Mouse (Mus musculus): ENCODE measurements at regions not wholly inside any gene's neighbourhood (a gene's known extent, or its start where the extent isn't known, plus 50 kb on each side); places are given as distances from the start of the nearest gene placed in this dataset.
A peak's percentile ranks its signal among the peaks of the same experiment; 100 is the strongest.
"Not testable (repeated sequence)": the region's sequence is repeated elsewhere in the genome, so short reads cannot be mapped to it uniquely, and the experiment has no call there.

GRCm38 (mm10) chr9:81312047-81312446 is 321.6 kb downstream of the Htr1b start:
- Histone ChIP-seq H3K9me3 (replicated peaks) (no peaks in the 10 kb centered on the region), H3K4me3 (no peak overlapping the region), H3K27me3 (no peaks in the 10 kb centered on the region), H3K9ac (no peak overlapping the region), H3K4me2 (replicated peaks) (no peak overlapping the region), H3K36me3 (no peaks in the 10 kb centered on the region), H3K27ac (no peak overlapping the region), H3K4me1 (no peaks in the 10 kb centered on the region)
- no peak for ATAC-seq (ENCODE audit: low FRiP score)
- 98% methylated on average over 2 of the region's 2 CpGs for WGBS

- 71% methylated on average over 6 of the region's 6 CpGs for WGBS
- Histone ChIP-seq H3K4me3 (no peak overlapping the region), H3K27me3 (no peaks in the 10 kb centered on the region), H3K27ac (no peak overlapping the region), H3K4me1 (no peaks in the 10 kb centered on the region), H3K9ac (no peak overlapping the region), H3K4me2 (replicated peaks) (no peak overlapping the region), H3K36me3 (no peaks in the 10 kb centered on the region), H3K9me3 (replicated peaks) (no peaks in the 10 kb centered on the region)
- ATAC-seq (ENCODE audit: low FRiP score) = no peak
These were observed 325.0 kb downstream of the Htr1b start for GRCm38 (mm10) chr9:81308532-81309191.

GRCm38 (mm10) chr9:81305437-81306046 is 328.1 kb downstream of the Htr1b start:
- ATAC-seq (ENCODE audit: low FRiP score) = no peak
- H3K4me3 ChIP-seq = no peak overlapping the region

DNA sequence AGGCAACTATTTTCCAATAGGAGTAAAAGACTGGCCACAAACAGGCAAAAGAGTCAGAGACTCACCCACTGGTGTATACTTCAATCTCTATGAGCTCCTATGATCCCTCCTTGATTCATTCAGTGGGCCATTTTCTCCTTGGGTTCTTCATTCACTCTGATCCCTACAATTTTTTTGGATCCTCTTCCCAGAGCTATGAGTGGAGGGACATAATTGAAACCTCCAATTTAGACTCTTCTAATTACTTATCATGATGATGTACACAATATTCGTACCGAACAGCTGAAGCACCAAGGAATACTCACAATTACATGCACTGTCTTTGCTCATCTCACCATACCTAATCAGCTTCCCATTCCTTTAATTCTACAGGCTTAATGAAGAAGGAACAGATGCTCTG is 357.9 kb downstream of the Htr1b start:
- no peak overlapping the region for H3K4me3 ChIP-seq
- no peaks in the 10 kb centered on the region for H3K36me3 ChIP-seq
- ATAC-seq (ENCODE audit: low FRiP score) = no peak
- H3K27ac ChIP-seq = no peak overlapping the region
- no peaks in the 10 kb centered on the region for H3K4me1 ChIP-seq
- WGBS = 91% methylated on average over 2 of the region's 2 CpGs
- no peak overlapping the region for H3K4me2 ChIP-seq (replicated peaks)
- H3K9ac ChIP-seq = no peak overlapping the region
- H3K9me3 ChIP-seq (replicated peaks) = no peaks in the 10 kb centered on the region
- no peaks in the 10 kb centered on the region for H3K27me3 ChIP-seq

More at GRCm38 (mm10) chr9:81305437-81306046, 328.1 kb downstream of the Htr1b start:
- H3K4me2 ChIP-seq (replicated peaks) = no peak overlapping the region
- H3K9ac ChIP-seq = no peak overlapping the region
- no peaks in the 10 kb centered on the region for H3K27me3 ChIP-seq
- H3K36me3 ChIP-seq = no peaks in the 10 kb centered on the region
- no peaks in the 10 kb centered on the region for H3K4me1 ChIP-seq
- no peak overlapping the region for H3K27ac ChIP-seq
- H3K9me3 ChIP-seq (replicated peaks) = no peaks in the 10 kb centered on the region
- 85% methylated on average over 2 of the region's 2 CpGs for WGBS

DNA sequence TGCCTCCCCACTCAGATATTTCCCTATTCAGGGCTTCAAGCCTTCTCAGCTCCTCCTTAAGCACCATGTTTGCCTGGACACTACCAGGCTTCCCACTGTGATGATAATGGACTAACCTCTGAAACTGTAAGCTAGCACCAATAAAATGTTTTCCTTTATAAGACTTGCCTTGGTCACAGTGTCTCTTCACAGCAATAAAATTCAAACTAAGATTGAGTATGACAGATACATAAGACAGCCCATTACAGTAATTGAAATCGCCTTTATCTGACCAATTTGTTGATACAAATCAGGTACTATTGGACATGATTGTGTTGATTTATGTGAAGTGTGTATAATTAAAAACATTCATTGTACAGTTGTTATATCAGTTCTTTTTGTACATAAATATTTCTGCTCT is 358.3 kb downstream of the Htr1b start:
- H3K4me2 ChIP-seq (replicated peaks) = no peak overlapping the region
- ATAC-seq (ENCODE audit: low FRiP score) = no peak
- H3K27ac ChIP-seq = no peak overlapping the region
- H3K4me1 ChIP-seq = no peaks in the 10 kb centered on the region
- H3K9me3 ChIP-seq (replicated peaks) = no peaks in the 10 kb centered on the region
- no peak overlapping the region for H3K4me3 ChIP-seq
- no peak overlapping the region for H3K9ac ChIP-seq
- H3K27me3 ChIP-seq = no peaks in the 10 kb centered on the region
- 67% methylated on average over 1 of the region's 1 CpGs for WGBS
- H3K36me3 ChIP-seq = no peaks in the 10 kb centered on the region

DNA sequence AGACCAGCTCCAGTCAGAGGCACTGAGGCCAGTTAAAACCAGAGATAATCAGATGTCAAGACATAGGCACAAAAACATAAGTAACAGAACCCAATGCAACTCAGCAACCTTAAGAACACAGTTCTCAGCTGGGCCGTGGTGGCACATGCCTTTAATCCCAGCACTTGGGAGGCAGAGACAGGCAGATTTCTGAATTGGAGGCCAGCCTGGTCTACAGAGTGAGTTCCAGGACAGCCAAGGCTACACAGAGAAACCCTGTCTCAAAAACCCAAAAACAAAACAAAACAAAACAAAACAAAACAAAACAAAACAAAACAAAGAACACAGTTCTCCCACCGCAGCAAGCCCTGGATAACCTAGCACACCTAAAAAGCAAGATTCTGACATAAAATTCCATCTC is 408.7 kb downstream of the Htr1b start:
- H3K27me3 ChIP-seq; ATAC-seq (ENCODE audit: low FRiP score); H3K4me3 ChIP-seq; H3K36me3 ChIP-seq; H3K27ac ChIP-seq; H3K4me1 ChIP-seq; H3K9me3 ChIP-seq (replicated peaks); H3K9ac ChIP-seq; H3K4me2 ChIP-seq (replicated peaks): not testable (repeated sequence)
- WGBS = 91% methylated on average over 2 of the region's 2 CpGs

DNA sequence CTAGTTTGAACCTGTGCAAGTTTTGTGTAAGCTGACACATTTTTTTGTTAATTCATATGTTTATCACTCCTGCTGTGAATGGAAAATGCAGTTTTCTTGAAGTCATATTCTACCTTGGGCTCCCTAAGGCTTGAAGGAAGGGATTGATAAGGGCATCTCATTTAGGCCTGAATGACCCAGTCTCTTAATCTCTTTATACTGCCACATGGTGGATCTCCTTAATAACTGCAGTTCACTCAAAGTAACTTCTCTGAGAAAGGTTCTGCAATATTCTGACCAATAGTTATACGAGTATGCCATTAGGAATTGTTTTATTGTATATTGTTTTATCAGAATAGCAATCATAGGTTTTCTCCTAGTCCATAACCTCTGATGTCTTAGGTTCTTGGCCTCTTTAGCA is 415.7 kb downstream of the Htr1b start:
- Histone ChIP-seq H3K4me2 (replicated peaks) (no peak overlapping the region), H3K27ac (no peak overlapping the region)
- 89% methylated on average over 1 of the region's 1 CpGs for WGBS

DNA sequence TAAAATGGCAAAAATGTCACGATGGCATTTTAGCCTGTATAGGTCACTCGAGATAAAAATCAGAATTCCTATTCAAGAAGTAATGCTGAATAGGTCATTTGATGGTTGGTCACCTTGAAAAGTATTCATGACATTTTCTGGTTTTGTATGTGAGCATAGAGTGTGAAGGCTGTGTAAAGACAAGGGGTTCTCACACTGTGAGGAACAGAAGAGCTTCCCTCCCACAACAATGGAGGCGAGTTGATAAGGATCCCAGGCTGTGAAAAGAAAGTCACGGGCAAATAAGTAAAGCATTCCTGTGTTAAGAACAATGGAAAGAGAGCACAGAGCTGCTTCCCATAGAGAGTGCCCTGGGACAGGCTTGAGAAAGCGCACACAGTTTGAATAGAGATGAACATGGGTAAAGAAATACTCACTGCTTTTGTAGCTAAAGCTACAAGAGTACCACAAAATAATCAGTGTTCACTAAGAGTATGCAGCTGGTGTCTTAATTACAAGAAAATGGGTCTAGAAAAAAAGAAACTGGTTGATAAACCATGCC is 418.0 kb downstream of the Htr1b start:
- Histone ChIP-seq H3K9me3 (replicated peaks) (no peaks in the 10 kb centered on the region), H3K4me3 (no peak overlapping the region), H3K36me3 (no peaks in the 10 kb centered on the region), H3K27ac (no peak overlapping the region), H3K4me1 (0 out of 2 replicates have a peak, but pooled peaks cover 2% of the 10 kb centered on the region), H3K4me2 (replicated peaks) (no peak overlapping the region), H3K27me3 (no peaks in the 10 kb centered on the region), H3K9ac (no peak overlapping the region)
- WGBS = 13% methylated on average over 5 of the region's 5 CpGs
- peak; percentile 46; the same call in 1 of the 2 replicates for ATAC-seq (ENCODE audit: low FRiP score)

More for the DNA sequence above, 415.7 kb downstream of the Htr1b start:
- no peaks in the 10 kb centered on the region for H3K36me3 ChIP-seq
- 0 out of 2 replicates have a peak, but pooled peaks cover 2% of the 10 kb centered on the region for H3K4me1 ChIP-seq
- H3K9ac ChIP-seq = no peak overlapping the region
- no peak overlapping the region for H3K4me3 ChIP-seq
- no peak for ATAC-seq (ENCODE audit: low FRiP score)
- H3K27me3 ChIP-seq = no peaks in the 10 kb centered on the region
- H3K9me3 ChIP-seq (replicated peaks) = no peaks in the 10 kb centered on the region

- Histone ChIP-seq H3K27ac (no peak overlapping the region), H3K4me2 (replicated peaks) (no peak overlapping the region), H3K27me3 (no peaks in the 10 kb centered on the region), H3K36me3 (no peaks in the 10 kb centered on the region), H3K9me3 (replicated peaks) (no peaks in the 10 kb centered on the region), H3K9ac (no peak overlapping the region), H3K4me1 (0 out of 2 replicates have a peak, but pooled peaks cover 2% of the 10 kb centered on the region), H3K4me3 (no peak overlapping the region)
- 62% methylated on average over 5 of the region's 5 CpGs for WGBS
- no peak for ATAC-seq (ENCODE audit: low FRiP score)
These were observed 418.9 kb downstream of the Htr1b start for GRCm38 (mm10) chr9:81214692-81215091.

GRCm38 (mm10) chr9:81192643-81193042 is 441.0 kb downstream of the Htr1b start:
- Histone ChIP-seq H3K36me3 (no peaks in the 10 kb centered on the region), H3K4me2 (replicated peaks) (no peak overlapping the region), H3K4me1 (no peaks in the 10 kb centered on the region), H3K27me3 (no peaks in the 10 kb centered on the region), H3K27ac (no peak overlapping the region), H3K9ac (no peak overlapping the region), H3K9me3 (replicated peaks) (no peaks in the 10 kb centered on the region), H3K4me3 (no peak overlapping the region)
- 91% methylated on average over 2 of the region's 2 CpGs for WGBS
- no peak for ATAC-seq (ENCODE audit: low FRiP score)

Measured in hindbrain, embryonic 12.5 days (tissue).